Mouse (Mus musculus) stomach, postnatal 0 days (tissue): Measurements from ENCODE around the gene Gstm2.
"Not testable (repeated sequence)": the region's sequence is repeated elsewhere in the genome, so short reads cannot be mapped to it uniquely, and the experiment has no call there.

Experiments
- CTCF ChIP-seq: IDR thresholded peaks from 2 replicates; pipeline ENCODE4 v1.5.1; 2016; ENCODE audit warnings: antibody characterized with exemption, low read depth, mild to moderate bottlenecking, moderate library complexity
- EP300 ChIP-seq: optimal IDR thresholded peaks from 2 replicates; pipeline ENCODE3; 2016; ENCODE audit warnings: antibody characterized with exemption

DNA sequence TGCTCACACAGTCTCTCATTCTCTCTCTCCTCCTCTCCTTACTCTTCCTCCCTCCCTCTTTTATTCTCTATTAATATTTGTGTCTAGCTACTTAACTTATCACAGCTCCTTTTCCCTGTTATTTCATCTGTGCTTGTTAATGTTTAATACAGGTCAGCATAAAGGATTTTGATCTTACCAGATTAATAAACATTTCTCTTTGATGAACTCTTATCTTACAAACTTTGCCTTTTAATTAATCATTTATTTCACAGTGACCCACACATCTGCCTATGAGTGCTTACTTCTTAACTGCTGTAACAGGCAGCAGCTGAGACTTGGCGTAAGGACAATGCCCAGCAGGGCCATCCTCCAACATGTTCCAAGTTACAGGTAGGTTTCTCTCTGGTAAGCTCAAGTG lies 36.8 kb downstream of the Gstm2 start:
- TF ChIP-seq CTCF, EP300: not testable (repeated sequence)
